Mouse (Mus musculus) liver, adult 2 months (tissue): ENCODE data around the gene Zcchc14. TPM values are rescaled to one million over a fixed set of nuclear protein-coding genes. Genes with fewer than 3 reads are reported as not detected.

Source experiments
- DNase-seq: peaks from one replicate; pipeline ENCODE4 v3.0.0-alpha.2; 2011; ENCODE audit warnings: low read depth, low spot score; ENCODE audit errors: extremely low read depth
- H3K27ac ChIP-seq: fragments of 200-500 bp; replicated peaks from 2 replicates; pipeline ENCODE4 v1.5.1; 2012; ENCODE audit warnings: low read depth, mild to moderate bottlenecking, control low read depth, inconsistent platforms, low read length; ENCODE audit not compliant: insufficient read depth
- H3K27me3 ChIP-seq: fragments of 200-500 bp; 2 replicates; pipeline ENCODE4 v1.6.1; 2012; ENCODE audit warnings: mild to moderate bottlenecking, moderate library complexity, low read length, inconsistent platforms; ENCODE audit not compliant: control insufficient read depth, insufficient read depth
- H3K36me3 ChIP-seq: fragments of 200-500 bp; 2 replicates; pipeline ENCODE4 v1.6.1; 2012; ENCODE audit warnings: low read length, inconsistent platforms; ENCODE audit not compliant: control insufficient read depth, insufficient read depth
- H3K4me1 ChIP-seq: fragments of 200-500 bp; 2 replicates; pipeline ENCODE4 v1.6.1; 2011; ENCODE audit warnings: low read length; ENCODE audit not compliant: control insufficient read depth, insufficient read depth
- H3K4me3 ChIP-seq: fragments of 200-500 bp; 2 replicates; pipeline ENCODE4 v1.5.1; 2011; ENCODE audit warnings: low read depth, mild to moderate bottlenecking, control low read depth, low read length, moderate library complexity; ENCODE audit not compliant: insufficient read depth
- H3K79me2 ChIP-seq: fragments of 200-500 bp; 2 replicates; pipeline ENCODE4 v1.6.1; 2012; ENCODE audit warnings: inconsistent platforms, mild to moderate bottlenecking, low read length, moderate library complexity; ENCODE audit not compliant: control insufficient read depth, insufficient read depth
- H3K9ac ChIP-seq: fragments of 200-500 bp; 2 replicates; pipeline ENCODE4 v1.6.1; 2012; ENCODE audit warnings: low read depth, mild to moderate bottlenecking, control low read depth, inconsistent platforms, low read length
- CTCF ChIP-seq: fragments of 200-500 bp; IDR thresholded peaks from 2 replicates; pipeline ENCODE4 v1.5.1; 2011; ENCODE audit warnings: low read depth, low read length, control low read depth
- POLR2A ChIP-seq: fragments of 200-500 bp; IDR thresholded peaks from 2 replicates; pipeline ENCODE4 v1.6.1; 2011; ENCODE audit warnings: low read length, control low read depth; ENCODE audit not compliant: insufficient read depth; ENCODE audit errors: extremely low read depth
- WGBS: fragments of 180-500 bp; shearing (Covaris S2); methylation state at CpG from one replicate; pipeline ENCODE4 v1.1.7; 2018; 5-methylcytosine and 5-hydroxymethylcytosine counted together
- polyA plus RNA-seq: library from polyadenylated mRNA; depleted of rRNA; stranded (reverse); fragments of >200 nt; gene quantifications from 2 replicates; pipeline ENCODE4 v1.2.3, GENCODE M21; 2012
- total RNA-seq: library from RNA; depleted of rRNA; stranded (reverse); fragments of >200 nt; gene quantifications from 2 replicates; pipeline ENCODE4 v1.2.3, GENCODE M21; 2014

The Zcchc14 gene
- total and polyA plus RNA-seq, 2 experiments, result 9.2 to 15.6 TPM

DNA sequence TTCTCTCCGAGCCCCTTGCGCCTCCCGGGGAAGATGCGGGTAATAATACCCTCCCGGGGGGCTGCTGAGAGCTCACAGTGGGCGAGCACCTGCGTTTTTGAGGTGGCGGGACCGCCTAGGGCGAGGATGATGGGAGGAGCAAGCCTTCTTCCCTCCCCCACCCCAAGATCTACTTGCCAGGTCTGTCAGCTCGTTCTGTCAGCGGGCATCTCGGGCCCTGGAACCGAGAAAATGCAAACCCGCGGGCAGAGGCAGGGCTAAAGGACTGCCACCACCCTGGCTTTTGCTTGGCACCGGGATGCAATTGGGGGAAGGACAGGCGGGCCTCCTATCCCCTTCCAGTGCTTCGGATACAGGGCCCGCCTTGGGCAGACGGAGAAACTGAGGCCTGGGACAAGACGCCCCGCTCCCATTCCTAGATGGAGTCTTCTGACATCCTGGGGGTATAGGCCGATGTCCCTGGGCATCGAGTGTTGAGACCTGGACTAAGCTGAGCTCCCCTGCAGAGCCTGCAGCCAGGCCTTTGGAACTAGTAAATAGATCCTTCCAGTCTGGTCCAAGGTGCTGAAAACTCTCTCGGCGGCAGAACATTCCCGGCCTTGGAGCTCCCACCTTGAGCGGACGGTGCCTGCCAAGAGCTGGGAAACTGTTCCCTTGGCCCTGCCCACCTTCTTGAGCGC lies 779 bp upstream of the Zcchc14 start:
- Histone ChIP-seq H3K27ac (peak overlapping the region; percentile 70), H3K9ac (peak overlapping the region; percentile 72), H3K4me1 (peaks cover 25% of the 10 kb centered on the region), H3K27me3 (no peaks in the 10 kb centered on the region), H3K79me2 (peaks cover 25% of the 10 kb centered on the region), H3K36me3 (no peaks in the 10 kb centered on the region), H3K4me3 (peak overlapping the region; percentile 65)
- DNase-seq, result no peak
- TF ChIP-seq POLR2A (no peak), CTCF (no peak)
- WGBS, result 10% methylated on average over 31 of the region's 31 CpGs

DNA sequence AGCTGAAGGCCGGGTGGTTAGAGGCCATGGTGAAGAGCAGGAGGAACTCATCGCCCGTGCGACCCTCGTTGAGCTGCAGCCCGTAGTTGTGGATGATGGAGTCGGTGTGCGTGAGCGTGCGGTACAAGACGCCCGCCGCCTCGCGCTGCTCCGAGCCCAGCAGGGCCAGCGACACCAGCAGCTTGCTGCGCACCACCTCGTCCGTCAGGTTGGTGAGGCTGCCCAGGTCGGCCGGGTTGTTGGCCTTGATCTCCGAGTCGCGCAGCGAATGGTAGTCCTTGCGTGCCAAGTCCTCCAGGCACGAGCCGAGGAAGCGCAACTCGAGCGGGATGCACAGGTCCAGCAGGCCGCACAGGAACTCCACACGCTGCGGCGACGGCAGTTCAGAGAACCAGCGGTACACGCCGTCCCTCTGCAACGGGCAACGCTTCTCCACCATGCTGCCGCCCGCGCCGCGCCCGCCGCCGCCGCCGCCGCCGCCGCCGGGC lies 783 bp downstream of the Zcchc14 start:
- Histone ChIP-seq H3K4me3 (peak overlapping the region; percentile 66), H3K9ac (peak overlapping the region; percentile 86), H3K27me3 (no peaks in the 10 kb centered on the region), H3K27ac (peak overlapping the region; percentile 58), H3K36me3 (no peaks in the 10 kb centered on the region), H3K4me1 (peaks cover 36% of the 10 kb centered on the region), H3K79me2 (peaks cover 38% of the 10 kb centered on the region)
- peak; percentile 84 for DNase-seq
- TF ChIP-seq CTCF (no peak), POLR2A (no peak)
- WGBS, result 8% methylated on average over 56 of the region's 56 CpGs

DNA sequence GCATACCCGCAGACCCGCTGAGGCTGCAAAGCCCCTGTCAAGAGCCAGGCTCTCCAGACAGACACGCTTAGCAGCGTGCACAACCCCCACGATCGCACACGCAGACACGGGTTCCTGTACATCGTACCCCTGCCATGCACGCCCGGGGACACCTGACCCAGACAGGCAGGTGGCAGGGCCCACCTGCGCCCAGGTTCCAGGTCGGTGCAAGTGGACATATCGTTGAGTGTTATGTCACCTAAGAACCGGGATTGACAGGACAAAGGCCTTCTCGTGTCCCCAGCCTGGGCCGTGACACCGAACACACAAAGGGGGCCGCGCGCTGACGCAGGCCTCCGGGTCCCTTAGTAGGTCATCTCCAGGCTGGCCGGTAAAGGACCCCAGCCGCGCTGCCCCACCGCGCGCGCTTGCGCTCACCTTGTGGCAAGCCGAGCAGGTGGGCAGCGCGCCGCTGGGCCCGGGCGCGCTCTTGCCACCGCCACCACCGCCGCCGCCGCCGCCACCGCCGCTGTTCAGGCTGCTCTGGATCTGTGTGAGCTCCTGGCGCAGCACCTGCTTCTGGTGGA lies 1.3 kb downstream of the Zcchc14 start:
- H3K27me3 ChIP-seq, result no peaks in the 10 kb centered on the region
- no peak for DNase-seq
- H3K4me1 ChIP-seq, result peaks cover 40% of the 10 kb centered on the region
- no peak for TF ChIP-seq POLR2A
- no peak for TF ChIP-seq CTCF
- H3K27ac ChIP-seq, result peak overlapping the region; percentile 58
- H3K9ac ChIP-seq, result peak overlapping the region; percentile 86
- H3K79me2 ChIP-seq, result peaks cover 43% of the 10 kb centered on the region
- H3K36me3 ChIP-seq, result no peaks in the 10 kb centered on the region
- H3K4me3 ChIP-seq, result peak overlapping the region; percentile 66
- WGBS, result 7% methylated on average over 47 of the region's 47 CpGs

DNA sequence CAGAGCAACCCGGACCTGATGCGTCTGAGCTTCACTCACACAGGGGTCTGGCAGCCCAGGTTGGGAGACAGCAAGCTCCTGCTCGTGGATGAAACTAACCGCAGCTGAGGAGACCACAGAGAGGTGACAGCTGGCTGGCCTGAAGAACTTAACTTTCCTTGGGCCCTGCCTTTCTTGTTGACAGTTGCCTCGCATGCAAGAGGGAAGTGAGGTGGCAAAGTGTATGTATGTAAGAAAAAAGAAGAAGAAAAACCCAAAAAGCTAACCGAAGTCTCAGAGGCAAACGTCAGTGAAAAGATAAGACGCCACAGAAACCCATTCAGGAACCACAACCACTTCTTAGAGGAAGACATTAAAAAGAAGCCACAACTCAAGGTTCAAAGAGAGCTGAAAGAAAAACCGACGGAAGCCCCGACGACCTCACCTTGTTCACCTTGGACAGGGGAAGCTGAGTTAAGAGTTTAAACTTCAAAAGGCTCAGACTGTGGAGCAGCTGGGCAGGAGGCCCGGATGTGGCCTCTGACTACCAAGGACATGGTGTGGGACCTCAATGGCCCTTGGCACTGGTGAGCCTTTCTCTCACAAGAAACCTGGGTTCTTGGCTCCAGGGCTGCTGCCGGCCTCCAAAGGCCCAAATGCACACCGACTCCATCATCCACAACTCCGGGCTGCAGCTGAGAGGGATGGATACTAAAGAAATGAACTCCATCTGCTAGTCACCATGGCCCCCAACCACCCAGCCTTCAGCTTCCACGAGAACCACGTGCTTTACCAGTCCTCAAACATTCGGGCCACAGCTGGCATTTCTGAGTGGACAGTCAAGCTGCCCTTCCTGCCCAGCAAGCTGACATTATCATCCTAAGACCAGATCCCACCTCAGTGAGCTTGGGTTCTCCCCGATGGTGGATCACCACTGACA lies 2.1 kb downstream of the Zcchc14 start:
- peak overlapping the region; percentile 86 for H3K9ac ChIP-seq
- H3K4me1 ChIP-seq, result peaks cover 43% of the 10 kb centered on the region
- peak overlapping the region; percentile 66 for H3K4me3 ChIP-seq
- TF ChIP-seq CTCF, result no peak
- no peak for TF ChIP-seq POLR2A
- peaks cover 50% of the 10 kb centered on the region for H3K79me2 ChIP-seq
- H3K27me3 ChIP-seq, result no peaks in the 10 kb centered on the region
- 38% methylated on average over 20 of the region's 20 CpGs for WGBS
- peak; percentile 75 for DNase-seq
- H3K36me3 ChIP-seq, result no peaks in the 10 kb centered on the region
- H3K27ac ChIP-seq, result peak overlapping the region; percentile 58

DNA sequence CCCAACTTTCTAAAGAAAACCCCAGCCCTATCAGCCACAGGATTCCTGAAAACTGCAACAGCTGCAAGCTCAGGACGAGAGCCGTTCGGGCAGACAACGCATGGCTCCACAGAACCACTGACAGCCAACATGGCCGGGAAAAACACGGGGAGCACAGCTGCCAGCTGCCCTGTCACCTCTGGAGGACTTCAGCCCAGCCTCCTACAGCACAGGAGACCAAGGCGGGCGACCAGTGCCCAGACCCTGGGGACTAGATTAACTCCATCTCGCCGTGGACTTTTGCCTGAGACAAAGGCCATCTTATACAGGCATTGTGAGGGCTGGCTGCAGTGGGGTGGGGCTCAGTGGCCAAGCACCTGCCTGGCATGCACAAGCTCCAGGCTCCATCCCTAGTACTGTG lies 2.8 kb downstream of the Zcchc14 start:
- Histone ChIP-seq H3K79me2 (peaks cover 57% of the 10 kb centered on the region), H3K9ac (peak overlapping the region; percentile 29; the same call in 1 of the 2 replicates), H3K4me3 (peak overlapping the region; percentile 16), H3K27me3 (no peaks in the 10 kb centered on the region), H3K4me1 (peaks cover 51% of the 10 kb centered on the region), H3K27ac (peak overlapping the region; percentile 48), H3K36me3 (no peaks in the 10 kb centered on the region)
- TF ChIP-seq POLR2A (no peak), CTCF (no peak)
- WGBS, result 16% methylated on average over 10 of the region's 10 CpGs
- peak; percentile 66 for DNase-seq
